Mouse (Mus musculus) layer of hippocampus, adult 18-20 months (tissue): ENCODE data around the gene Hoxd8. TPM values are rescaled to one million over a fixed set of nuclear protein-coding genes. Genes with fewer than 3 reads are reported as not detected.

Experiments
- DNase-seq, 2 experiments: peaks; one replicate each; pipeline ENCODE4 v3.0.0; 2022; ENCODE audit warnings: low spot score in 2 of 2
- total RNA-seq, 2 experiments: library from RNA; stranded (reverse); gene quantifications; 2 replicates each; pipeline ENCODE4 v1.2.3; 2021

Hoxd8 gene
- total RNA-seq, 2 experiments from 2014 or later = not detected

DNA sequence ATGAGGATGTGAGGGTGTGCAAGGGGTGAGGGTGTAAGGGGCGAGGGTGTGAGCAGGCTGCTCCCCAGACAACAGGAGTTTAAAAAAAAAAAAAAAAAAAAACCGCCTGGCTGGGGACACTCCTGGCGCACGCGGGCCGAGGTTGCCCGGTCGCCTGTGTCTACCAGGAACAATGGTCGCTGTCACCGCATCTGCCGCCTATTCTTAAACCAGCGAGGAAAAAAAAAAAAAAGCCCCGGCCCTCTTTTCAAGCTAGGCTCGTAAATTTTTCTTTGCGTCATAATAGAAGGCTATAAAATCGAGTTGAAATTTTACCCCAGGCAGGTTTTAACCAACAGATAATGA lies 28.9 kb downstream of the Hoxd8 start:
- DNase-seq = no peak

DNA sequence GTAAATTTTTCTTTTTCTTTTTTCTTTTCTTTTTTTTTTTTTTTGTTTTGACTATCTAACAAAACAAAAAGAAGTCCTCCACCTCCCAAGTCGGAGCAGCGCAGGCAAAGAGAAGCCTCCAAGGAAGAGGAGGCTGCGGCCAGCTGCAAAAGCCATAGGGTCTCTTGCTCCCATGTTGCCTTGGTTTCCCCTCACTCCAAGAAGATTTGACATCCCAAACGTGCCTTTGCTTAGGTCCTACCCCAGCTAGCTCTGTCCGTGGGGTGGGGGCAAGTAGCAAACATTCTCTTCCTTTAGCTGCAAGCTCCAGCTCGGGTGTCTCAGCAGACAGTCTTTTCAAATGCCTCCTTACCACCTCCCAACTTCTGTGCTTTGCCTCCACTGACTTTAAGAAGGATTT lies 29.4 kb downstream of the Hoxd8 start:
- no peak for DNase-seq

DNA sequence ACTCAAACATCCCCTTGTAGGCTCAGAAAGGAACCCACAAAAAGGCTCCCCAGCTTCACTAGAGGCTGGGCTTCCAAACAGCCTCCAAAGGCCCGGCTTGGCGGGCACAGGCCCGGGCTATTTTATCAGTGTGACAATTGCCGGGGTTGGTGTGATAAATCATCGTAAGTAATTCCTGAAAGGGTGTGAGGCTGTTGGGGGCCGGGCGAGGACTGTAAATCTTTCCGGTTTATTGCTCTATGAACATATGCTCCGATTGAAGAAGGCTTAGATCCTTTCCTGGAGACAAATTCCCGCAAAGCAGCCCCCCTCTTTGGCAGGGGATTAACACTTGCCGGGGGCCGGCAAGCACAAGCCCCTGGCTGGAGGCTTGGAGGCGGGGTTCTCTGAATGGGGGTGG lies 30.0 kb downstream of the Hoxd8 start:
- DNase-seq = no peak

DNA sequence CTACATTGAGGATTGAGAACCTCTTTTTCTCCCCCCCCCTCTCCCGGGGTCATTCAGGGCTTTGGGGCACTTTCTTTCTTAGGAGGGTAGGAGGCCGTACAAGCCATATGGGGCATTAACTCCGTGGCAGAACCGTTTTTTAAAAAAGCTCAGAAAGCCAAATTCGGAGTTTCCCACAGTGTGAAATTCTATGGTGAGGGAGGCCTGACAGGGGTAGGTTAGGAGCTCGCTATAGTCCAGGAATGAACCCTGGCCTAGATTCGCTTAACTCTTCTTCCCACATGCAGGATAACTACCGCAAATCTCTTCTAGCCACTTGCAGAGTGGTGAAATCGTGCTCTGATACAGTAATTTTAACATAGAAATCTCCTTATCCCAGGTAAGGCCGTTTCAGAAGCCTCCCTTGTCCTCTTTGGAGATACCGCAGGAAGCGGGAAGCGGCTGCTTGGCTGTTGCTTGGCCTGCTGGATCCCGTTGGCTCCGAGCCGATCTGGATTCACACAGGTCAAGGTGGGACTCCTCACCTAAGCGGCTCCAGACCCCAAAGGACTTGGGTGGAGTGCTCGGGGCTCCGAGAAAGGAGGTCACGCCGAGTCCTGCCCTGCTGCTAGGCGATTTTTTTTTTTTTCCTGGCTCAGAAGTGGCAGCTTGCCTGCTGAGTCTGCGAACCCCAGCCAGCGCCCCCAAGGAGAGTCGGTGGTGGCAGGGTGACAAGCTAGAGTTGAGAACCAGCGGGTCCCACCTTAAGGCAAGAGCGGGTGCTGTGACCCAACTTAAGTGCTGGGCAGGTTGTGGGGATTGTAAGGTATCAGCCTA lies 30.8 kb downstream of the Hoxd8 start:
- DNase-seq = no peak

DNA sequence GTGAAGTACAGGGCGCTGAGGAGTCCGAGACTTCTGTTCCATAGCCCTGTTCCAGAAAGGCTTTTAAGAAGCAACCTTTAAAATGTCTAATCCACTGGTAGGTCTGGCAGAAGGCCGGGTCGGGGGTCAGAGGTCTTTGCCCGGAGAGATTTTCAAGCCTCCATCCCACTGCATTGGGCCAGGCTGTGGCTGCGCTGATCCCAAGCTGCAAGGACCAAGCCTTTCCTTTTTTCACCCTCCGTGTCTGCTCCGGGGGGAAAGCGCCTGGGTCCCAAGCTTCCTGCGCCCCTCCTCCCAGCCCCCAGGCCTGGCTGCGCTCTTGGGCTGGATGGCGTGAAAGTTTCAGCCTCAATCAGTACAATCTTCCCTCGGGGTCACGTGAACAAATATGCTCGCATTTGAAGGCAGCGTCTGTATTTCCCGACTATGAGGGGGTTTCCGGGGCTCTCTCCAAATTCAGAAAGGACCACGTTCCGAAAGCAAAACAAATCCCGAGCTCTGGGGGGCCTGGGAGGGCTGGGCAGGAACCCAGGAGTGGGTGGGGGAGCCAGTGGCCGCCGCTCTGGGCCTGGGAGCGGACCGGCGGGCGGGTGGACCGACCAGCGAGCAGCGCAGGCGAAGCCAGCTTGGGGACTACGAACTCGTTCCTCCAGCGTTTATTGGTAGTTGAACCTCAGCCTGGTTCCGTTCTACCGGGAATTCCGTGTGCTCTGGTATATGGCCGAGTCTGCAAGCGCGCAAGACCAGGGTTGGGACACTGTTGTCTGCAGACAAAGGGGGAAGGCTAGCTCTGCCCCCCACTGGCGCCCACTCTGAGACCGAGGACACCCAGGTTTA lies 31.7 kb downstream of the Hoxd8 start:
- no peak for DNase-seq

DNA sequence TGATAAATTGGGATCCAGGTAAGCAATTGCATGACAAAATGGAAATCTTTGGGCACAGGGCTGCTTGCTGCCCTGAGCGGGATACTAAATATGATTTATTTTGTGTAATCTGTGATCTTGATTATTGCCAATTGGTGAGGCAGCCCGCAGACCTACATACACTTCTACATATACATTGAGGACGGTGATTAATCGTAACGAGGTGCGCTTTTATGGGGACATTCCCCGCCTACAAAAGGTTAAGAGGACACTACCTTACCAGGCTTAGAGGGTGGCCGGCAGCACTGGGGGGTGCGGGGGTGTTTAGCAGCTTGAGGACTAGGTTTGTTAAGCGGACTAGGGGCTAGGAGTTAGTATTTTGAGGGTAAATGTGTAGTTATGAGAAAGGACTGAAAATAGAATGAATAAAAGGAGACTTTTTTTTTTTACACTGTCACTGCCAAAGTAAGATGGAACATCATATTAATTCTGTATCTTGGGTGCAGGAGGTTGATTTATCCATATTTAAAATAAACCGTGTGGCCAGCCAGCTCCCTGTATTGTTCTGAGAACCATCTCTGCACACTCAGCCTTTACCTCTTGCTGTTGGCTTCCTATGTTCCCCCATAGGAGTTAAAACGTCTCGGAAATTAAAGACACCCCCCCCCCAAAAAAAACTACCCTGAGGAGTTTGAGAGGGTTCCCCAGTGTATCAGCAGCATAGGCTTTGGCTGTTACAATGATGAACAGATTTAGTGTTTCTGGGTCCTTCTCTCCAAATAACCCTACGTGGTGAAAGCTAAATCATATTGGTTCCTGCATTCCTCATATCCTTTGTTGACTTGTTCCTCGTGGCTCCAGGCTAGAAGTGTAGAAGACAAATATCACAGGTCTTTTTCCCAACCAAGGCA lies 32.5 kb downstream of the Hoxd8 start:
- no peak for DNase-seq

DNA sequence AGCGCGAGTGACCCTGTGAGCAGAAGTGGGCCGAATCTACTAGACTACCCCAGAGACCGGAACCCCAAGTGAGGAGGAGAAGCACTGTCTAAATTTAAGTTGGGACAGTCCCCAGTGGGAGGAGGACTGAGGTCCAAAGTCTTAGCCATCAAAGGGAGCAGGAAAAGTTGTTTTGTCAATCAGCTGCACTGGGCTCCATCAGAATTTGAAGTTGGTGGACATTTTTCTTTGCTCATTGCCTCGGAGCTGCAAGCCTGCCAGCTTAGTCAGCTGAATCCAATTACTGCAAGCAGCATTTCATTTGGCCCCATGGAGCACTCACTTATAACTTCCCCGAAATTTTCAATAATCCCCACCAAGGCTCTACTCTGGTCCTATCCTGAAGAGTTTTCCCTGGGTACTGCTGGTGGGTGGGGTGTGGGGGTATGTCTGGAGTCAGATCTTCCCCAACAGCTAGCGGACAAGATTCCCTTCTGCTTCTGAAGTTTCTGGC lies 33.2 kb downstream of the Hoxd8 start:
- DNase-seq = no peak

DNA sequence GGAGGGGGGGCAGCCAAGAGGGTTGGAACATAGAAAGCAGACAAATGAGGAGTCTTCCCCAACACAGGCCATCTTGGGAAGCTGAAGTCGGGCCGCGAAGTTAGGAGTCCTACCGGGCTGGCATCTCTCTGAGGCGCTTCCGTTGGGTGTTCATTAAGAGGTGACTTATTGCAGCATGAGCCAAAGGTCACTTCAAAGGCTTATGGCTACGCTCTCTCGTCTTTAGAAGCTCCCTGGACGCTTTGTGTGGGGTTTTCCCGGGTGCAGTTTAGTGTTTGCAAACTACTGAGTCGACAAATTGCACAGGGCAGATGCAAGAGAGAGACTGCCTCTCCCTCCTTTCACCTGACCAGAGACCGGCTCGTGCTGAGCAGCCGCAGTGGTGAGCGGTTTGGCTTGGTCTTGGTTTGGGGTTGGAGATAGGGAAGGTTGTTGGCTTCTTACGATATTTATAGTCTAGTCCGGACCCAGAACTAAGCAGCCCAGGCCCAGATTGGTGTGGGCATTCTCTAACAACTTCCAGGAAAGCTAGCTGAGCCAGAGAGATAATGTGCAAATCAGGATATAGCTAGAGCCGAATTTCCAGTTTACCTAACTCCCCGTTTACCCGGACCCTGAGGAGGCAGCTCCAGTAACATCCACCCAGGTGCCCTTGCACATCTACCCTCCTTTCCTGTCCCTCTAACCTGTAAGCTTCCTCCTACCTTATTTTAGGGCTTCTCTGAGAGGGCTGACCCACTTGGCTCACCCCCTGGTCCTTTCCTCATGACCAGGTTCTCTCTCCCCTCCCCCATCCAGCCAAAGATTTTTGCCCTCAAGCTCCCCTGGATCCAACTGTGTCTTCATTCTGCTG lies 34.4 kb downstream of the Hoxd8 start:
- no peak for DNase-seq

DNA sequence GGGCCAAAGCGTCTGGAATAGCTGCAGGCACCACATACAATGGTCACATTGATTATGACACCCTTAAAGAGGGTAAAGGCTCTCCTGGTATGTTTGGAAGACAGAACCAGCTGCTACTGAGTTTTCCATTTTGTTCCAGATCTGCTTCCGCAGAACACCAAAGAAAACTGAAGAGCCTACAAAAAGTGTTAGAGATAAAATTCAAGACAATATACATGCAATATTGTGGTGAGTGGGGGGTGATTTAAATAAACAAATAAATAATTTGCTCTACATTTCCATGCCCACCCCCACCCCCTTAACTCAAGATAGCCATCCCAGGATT lies 35.0 kb downstream of the Hoxd8 start:
- no peak for DNase-seq

DNA sequence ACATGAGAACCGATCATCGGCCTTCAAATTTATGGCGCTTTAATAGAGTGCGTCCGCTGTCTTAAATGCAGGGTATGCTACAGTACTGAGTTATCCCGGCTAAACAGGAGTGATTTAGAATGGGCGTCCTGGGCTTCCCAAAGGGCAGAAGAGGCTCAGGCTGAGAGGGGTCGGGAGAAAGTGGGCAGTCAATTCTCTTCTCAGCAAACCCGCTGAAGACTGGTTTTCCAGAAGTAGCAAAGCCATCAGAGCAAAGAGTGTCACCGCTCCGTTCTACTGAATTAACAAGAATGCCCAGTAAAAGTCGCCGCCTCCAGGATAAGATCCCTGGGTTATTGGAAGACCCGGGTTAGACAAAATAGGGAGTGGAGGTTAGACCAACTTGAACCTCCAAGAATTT lies 35.5 kb downstream of the Hoxd8 start:
- no peak for DNase-seq

DNA sequence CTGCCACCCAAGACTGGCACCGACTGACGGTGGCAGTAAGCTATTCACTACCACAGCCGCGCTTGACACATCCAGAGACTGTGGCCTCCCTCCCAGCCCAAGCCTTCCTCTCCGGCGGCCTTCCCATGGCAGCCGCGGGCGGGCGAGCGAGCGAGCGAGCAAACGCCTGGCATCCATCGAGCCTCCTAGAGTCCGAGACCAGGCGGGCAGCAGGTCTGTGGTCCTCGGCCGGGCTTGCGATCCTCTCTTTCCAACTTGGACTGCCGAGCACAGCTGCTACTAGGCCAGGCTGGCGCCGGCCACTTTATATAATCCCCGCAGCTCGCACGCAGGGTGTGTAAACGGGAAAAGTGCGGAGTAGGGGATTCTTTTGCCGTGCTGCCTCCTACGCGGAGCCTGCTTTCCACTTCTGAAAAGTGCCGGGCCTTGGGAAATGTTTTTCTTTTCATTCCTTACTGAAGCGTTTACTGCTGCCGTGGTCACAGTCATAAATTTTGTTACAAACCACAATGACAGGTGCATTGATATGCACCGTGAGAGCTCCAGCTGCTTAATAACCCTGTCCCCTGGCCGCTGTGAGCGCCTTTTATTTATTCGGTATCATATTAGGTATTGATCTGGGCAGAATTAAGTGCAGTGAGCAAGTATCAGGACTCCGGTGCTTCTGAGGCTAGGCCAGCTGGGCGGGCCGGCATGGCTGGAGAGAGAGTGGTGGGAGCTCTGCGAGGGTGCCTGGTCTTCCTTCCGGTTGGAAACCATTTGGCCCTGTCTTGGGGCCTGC lies 36.1 kb downstream of the Hoxd8 start:
- DNase-seq = no peak

DNA sequence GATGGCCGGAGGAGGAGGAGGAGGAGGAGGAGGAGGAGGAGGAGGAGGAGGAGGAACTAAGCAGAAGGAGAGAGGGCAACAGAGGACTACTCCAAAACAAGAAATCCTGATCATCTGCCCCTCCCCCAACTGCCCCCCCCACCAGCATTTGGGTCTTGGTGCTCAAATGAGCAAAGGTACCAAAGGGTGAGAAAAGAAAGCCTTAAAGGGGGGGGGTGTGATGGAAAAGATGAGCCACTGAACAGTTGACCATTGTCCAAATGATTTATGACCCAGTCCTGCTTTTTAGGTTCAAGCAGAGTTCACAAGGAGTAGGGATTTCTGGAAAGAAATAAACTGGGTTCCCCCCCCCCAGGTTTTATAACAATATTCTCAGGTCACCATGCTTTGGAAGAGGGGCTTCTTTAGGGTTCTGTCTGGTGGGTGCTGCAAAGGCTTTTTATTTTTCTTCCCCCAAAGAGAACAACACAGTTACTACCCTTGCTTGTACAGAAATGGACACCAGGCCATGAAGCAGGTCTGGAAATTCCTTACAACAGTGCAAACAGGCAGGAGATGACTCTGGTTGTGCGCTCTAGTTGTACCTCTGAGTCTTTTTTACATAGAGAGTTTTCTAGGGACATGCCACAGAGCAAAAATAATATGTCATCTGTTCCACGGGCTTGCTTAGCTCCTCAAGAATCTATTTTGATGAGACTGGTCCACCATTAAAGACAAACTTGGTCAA lies 37.0 kb downstream of the Hoxd8 start:
- no peak for DNase-seq

DNA sequence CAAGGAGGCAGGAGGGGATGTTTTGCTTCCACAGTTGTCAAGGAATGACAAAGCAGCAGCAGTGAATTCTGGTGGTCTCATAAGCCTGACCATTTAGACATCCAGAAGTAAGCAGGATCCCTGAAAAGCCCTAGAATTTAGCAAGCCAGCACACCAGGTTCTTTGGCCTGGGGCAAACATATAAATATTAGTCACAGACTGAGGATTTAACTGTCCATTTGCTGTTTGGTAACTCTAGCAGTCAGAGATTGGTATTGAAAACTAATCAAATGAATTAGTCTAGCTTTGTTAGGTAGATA lies 37.5 kb downstream of the Hoxd8 start:
- DNase-seq = no peak

DNA sequence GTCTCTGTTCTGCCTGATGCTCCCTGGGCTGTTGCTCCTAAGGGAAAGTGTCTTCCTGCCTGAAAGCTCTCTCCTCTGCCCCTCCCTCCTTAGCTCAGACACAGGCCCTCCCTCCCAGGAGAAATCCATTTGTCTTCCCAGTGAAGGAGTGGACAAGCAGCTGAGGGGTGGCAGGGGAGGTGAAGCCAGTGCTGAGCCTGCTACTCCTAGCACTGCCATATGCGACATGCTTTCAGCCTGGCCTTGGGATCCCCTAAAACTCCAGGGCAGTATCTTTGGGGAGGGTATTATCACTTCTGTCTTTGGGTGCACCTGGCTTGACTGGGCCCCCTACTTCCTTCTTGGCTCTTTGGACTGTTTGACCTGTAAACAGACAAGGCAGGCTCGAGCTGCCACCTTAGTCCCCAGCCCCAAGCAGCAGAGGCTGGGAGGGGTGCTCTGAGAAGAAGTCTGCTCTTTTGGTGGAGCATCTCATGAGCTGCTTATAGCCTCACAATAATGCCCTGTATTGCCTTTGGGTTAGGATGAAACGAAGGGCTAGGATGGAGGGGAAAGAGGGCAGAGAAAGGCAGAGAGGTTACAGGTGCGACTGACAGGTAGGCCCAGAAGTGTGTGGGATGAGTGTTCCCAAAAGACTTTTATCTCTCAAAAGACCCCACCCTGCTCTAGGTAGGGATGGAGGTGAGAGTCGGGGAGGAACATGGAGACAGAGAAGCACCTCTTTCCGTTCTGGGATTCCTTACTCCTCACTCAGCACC lies 41.3 kb downstream of the Hoxd8 start:
- no peak for DNase-seq

DNA sequence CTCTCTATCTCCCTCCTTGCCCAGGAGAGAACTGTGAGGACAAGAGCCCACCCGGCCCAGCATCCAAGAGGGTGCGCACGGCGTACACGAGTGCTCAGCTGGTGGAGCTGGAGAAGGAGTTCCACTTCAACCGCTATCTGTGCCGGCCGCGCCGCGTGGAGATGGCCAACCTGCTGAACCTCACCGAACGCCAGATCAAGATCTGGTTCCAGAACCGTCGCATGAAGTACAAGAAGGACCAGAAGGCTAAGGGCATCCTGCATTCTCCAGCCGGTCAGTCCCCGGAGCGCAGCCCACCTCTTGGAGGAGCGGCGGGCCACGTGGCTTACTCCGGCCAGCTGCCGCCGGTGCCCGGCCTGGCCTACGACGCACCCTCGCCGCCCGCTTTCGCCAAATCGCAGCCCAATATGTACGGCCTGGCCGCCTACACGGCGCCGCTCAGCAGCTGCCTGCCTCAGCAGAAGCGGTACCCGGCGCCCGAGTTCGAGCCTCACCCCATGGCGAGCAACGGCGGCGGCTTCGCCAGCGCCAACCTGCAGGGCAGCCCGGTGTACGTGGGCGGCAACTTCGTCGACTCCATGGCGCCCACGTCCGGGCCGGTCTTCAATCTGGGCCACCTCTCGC lies 42.0 kb downstream of the Hoxd8 start:
- DNase-seq = no peak

DNA sequence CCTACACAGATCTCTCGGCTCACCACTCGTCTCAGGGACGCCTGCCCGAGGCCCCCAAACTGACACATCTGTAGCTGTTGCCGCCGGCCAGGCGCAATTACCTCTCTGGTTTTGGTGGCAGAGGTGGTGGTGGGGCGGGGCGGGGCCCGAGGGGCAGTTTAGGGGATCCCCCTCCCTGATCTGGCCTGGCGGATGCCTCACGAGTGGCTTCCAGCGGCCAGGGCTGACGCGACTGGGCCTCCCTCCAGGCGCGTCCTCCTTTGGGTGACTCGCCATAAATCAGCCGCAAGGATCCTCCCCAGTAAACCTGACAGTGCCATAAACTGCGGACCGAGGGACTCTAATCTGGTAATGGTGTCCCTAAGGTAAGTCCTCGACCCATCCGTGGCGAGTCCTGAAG lies 42.6 kb downstream of the Hoxd8 start:
- DNase-seq = no peak

DNA sequence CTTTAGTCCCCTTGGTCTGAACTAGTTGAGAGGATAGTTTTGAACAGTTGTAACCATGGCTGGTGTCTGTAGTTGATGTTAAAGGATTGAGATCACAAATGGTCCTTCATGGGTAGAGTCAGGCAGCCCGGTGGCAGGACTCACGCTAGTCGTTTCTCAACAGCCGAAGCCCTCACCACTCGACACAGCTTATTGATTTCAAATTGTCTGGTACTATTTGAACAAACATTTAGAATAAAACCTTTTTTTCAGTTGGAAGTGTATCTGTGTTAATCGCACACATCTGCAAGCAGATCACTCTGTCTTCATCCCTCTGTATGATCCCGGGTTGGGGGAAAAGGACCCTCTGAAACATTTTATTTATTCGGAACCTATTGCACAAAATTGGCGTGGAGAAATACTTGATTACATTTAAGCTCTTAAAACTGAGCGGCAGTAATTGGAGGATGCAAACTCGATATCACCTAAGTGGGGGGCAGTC lies 43.3 kb downstream of the Hoxd8 start:
- DNase-seq = no peak

DNA sequence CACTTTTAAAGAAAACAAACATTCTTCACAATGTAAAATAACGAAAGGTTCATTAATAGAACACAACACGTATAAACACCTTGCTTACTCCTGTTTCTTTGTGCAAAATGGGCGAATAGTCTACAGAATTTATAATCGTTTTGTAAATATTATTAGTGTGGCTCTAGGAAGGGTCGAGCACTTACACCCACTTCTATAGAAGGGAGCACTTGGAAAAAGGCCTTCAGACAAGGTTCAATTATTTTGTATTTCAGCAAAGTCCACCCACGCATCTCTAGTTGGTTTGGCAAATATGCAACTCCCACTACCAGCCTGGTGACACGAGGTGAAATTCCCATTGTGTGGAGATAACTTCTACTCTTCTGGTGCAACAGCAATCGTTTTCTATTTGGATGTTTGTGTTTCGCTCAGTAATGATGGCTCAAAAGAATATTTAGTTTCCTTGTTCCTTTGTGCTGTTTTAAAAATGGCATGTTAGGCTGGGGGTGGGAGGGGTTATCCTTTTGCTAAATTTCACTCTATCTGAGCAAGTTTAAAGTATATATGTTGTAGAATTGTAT lies 44.1 kb downstream of the Hoxd8 start:
- no peak for DNase-seq
